Mouse (Mus musculus) hindbrain, embryonic 16.5 days (tissue): ENCODE measurements around the gene Apod. TPM values are rescaled to one million over a fixed set of nuclear protein-coding genes. Genes with fewer than 3 reads are reported as not detected.
A peak's percentile ranks its signal among the peaks of the same experiment; 100 is the strongest.
"Not testable (repeated sequence)": the region's sequence is repeated elsewhere in the genome, so short reads cannot be mapped to it uniquely, and the experiment has no call there.

ENCODE experiments used
- ATAC-seq: fragments of 200-750 bp; cut with Nextera tagmentation; 2 replicates; pipeline ENCODE4 v1.8.0; 2017; ENCODE audit warnings: moderate TSS enrichment, moderate library complexity
- H3K27ac ChIP-seq: fragments of 300-500 bp; sonication (generic); 2 replicates; pipeline ENCODE4 v1.5.1; 2014; ENCODE audit warnings: low read depth, mild to moderate bottlenecking, control low read depth, low read length, moderate library complexity
- H3K27me3 ChIP-seq: fragments of 300-500 bp; sonication (generic); replicated peaks from 2 replicates; pipeline ENCODE4 v1.6.1; 2014; ENCODE audit warnings: low read length; ENCODE audit not compliant: control insufficient read depth, insufficient read depth
- H3K36me3 ChIP-seq: fragments of 300-500 bp; sonication (generic); 2 replicates; pipeline ENCODE4 v1.6.1; 2014; ENCODE audit warnings: mild to moderate bottlenecking, low read length, moderate library complexity, mixed read lengths; ENCODE audit not compliant: control insufficient read depth, insufficient read depth
- H3K4me1 ChIP-seq: fragments of 300-500 bp; sonication (generic); 2 replicates; pipeline ENCODE4 v1.6.1; 2014; ENCODE audit warnings: low read depth, low read length; ENCODE audit not compliant: control insufficient read depth, insufficient read depth
- H3K4me2 ChIP-seq: fragments of 300-500 bp; sonication (generic); 2 replicates; pipeline ENCODE4 v1.6.1; 2014; ENCODE audit warnings: mild to moderate bottlenecking, low read length, control low read depth, moderate library complexity
- H3K4me3 ChIP-seq: fragments of 300-500 bp; sonication (generic); 2 replicates; pipeline ENCODE4 v1.5.1; 2014; ENCODE audit warnings: mild to moderate bottlenecking, low read length, control low read depth, moderate library complexity
- H3K9ac ChIP-seq: fragments of 300-500 bp; sonication (generic); 2 replicates; pipeline ENCODE4 v1.6.1; 2014; ENCODE audit warnings: low read depth, mild to moderate bottlenecking, control low read depth, low read length, moderate library complexity
- H3K9me3 ChIP-seq: fragments of 300-500 bp; sonication (generic); 2 replicates; pipeline ENCODE4 v1.6.1; 2014; ENCODE audit warnings: mild to moderate bottlenecking, low read length, moderate library complexity; ENCODE audit not compliant: control insufficient read depth
- WGBS: fragments of 180-500 bp; shearing (Covaris S2); extraction: QIAGEN DNeasy Blood & Tissue Kit; methylation state at CpG from one replicate; pipeline ENCODE4 v1.1.7; 2014; 5-methylcytosine and 5-hydroxymethylcytosine counted together
- polyA plus RNA-seq: library from polyadenylated mRNA; unstranded; fragments of >200 nt; fragmentation: Nextera tagmentation; extraction: Ambion mirVana; gene quantifications from 2 replicates; pipeline ENCODE4 v1.2.1, GENCODE M21; 2015

Gene Apod
- polyA plus RNA-seq, 1 experiment from 2014 or later: 120 TPM

DNA sequence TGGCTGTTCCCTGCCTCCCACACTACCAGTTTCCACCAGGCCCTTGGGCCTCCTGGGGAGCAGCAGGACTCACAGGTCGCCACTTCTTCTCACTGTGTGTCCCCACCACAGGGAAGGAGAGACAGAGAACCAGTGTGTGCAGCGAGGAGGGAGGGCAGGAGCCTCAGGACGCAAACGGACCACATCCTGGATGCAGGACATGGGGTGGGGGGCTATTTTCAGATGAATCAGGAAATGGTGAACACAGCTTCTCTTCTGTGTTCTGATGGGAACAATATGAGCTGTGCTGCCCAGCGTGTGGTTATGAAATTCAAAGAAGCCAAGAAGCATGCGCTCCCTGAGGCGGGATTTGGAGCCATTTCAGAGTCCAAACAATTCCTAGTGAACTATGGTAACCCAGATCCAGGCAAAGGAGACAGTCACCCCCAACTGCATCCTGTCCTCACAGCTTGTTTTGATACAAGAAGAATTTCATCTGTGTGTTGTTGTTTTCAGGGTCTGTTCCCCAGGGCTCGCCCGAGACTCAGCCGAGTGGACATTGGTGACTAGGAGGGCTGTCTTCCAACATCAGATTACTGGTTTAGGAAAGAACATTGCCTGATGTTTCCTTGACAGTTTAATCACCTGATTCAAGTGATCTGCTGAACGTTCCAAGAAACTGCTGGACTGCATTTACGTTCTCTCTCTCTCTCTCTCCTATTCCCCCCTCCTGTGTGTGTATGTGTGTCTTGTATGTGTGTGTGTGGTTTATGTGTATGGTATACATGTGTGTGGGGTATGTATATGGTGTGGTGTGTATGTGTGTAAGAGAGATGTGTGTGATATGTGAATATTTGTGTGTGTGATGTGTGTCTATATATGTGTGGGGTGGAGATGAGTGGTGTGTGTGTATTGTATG is 1.9 kb upstream of the Apod start:
- peak overlapping the region; percentile 39; the same call in 1 of the 2 replicates for H3K27ac ChIP-seq
- not testable (repeated sequence) for H3K4me2 ChIP-seq, H3K36me3 ChIP-seq, H3K9ac ChIP-seq, H3K4me3 ChIP-seq, H3K27me3 ChIP-seq, H3K4me1 ChIP-seq, H3K9me3 ChIP-seq, ATAC-seq
- WGBS: 54% methylated on average over 12 of the region's 12 CpGs

DNA sequence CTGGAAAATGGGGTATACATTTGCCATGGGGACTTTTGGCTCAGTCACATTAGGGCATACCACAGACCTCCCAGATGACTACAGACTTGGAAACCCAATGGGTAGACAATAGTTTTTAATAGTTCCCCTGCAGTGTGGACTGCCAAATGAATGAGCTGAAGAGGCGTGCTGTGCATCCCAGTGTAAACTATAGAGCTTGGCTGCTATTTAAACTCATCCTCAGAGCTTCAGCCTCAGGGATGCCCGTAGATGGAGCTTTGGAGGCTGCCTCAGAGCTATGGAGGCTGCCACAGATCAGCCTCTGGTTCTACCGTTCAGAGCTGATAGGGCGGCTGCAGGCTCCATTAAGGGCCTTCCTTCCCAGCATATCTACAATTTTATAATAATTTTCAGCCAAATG is 686 bp upstream of the Apod start:
- H3K27me3 ChIP-seq: no peaks in the 10 kb centered on the region
- H3K4me1 ChIP-seq: no peaks in the 10 kb centered on the region; the same call in 1 of the 2 replicates
- H3K9me3 ChIP-seq: no peaks in the 10 kb centered on the region
- no peak overlapping the region for H3K4me2 ChIP-seq
- 60% methylated on average over 4 of the region's 4 CpGs for WGBS
- no peak for ATAC-seq
- no peak overlapping the region for H3K4me3 ChIP-seq
- H3K27ac ChIP-seq: peak overlapping the region; percentile 21; the same call in 1 of the 2 replicates
- H3K9ac ChIP-seq: no peak overlapping the region
- no peaks in the 10 kb centered on the region for H3K36me3 ChIP-seq

DNA sequence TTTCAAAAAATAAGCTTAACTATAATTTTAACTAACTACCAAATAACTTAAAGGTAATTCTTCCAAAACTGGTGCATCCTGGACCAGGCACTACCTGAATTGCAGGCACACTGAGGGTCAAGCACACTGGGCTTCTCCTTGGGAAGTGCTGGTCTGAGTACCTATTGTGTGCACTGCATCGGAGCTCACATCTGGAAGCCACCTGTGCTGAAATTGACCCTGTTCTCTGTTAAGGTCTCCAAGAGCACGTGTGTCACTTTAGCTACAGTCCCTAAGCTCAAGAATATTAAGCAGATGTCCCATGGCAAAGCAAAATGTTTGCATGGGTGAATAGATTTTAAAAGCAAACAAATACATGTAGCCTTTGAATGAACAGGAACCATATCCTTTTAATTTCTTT is 997 bp downstream of the Apod start:
- no peak for ATAC-seq
- no peak overlapping the region for H3K4me3 ChIP-seq
- H3K27ac ChIP-seq: no peak overlapping the region
- no peaks in the 10 kb centered on the region for H3K36me3 ChIP-seq
- no peaks in the 10 kb centered on the region for H3K27me3 ChIP-seq
- H3K9ac ChIP-seq: no peak overlapping the region
- H3K4me2 ChIP-seq: no peak overlapping the region
- H3K9me3 ChIP-seq: no peaks in the 10 kb centered on the region
- 67% methylated on average over 2 of the region's 2 CpGs for WGBS
- no peaks in the 10 kb centered on the region; the same call in 1 of the 2 replicates for H3K4me1 ChIP-seq

DNA sequence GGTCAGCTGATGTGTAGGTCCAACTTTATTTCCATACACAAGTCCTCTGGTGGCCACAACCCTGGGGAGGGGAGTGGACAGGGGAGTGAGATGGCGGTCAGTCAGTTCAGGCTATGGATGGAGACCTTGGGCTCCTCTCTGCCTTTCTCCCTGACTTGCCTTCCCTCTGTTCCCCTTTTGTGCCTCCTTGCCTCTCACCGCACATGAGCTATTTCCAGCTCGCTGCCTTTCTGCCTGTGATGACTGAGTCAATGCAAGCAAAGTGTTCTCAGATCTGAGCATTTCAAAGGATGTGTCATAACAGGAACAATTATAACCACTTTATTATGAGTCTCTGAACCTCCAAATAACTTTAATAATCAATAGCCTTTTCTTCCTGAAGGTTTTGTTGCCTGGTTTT is 2.3 kb downstream of the Apod start:
- Histone ChIP-seq H3K27me3 (no peaks in the 10 kb centered on the region), H3K9ac (no peak overlapping the region), H3K36me3 (no peaks in the 10 kb centered on the region), H3K27ac (no peak overlapping the region), H3K4me3 (no peak overlapping the region), H3K9me3 (no peaks in the 10 kb centered on the region), H3K4me2 (no peak overlapping the region), H3K4me1 (no peaks in the 10 kb centered on the region; the same call in 1 of the 2 replicates)
- no peak for ATAC-seq
- 70% methylated on average over 3 of the region's 3 CpGs for WGBS

DNA sequence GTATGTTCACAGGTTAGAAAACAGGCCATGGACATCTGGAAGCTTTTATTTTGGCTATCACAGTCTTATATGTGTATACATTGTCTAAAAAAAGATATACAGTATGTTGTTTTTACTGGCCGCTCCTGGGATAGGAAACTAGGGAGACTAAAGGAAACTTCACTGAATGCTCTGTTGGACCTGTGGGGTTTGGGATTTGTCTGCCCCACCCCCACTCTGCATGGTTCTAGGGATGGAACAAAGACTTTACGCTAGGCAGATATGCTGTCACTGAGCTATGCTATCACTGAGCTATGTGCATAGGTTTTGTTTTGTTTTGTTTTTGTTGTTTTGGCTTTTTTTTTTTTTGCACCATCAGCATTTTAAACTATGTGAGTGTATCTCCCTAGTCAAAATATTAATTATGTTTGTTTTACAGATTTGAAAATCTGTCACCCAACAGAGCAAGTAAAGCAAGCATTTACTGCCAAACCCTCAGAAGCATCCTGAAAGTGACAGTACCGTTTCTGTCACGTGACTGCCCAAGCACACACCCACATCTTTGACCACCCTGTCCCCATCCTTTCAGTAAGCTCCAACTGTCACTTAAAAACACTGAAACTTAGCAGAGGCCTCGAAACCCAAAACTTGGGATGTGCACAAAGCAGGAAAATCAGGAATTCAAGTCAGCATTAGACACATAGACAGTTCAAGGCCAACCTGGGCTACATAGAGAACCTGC is 9.2 kb downstream of the Apod start:
- Histone ChIP-seq H3K36me3 (no peaks in the 10 kb centered on the region), H3K27ac (no peak overlapping the region), H3K27me3 (no peaks in the 10 kb centered on the region), H3K4me2 (no peak overlapping the region), H3K9me3 (no peaks in the 10 kb centered on the region), H3K4me1 (no peaks in the 10 kb centered on the region; the same call in none of the 2 replicates), H3K9ac (no peak overlapping the region), H3K4me3 (no peak overlapping the region)
- WGBS: 72% methylated on average over 5 of the region's 5 CpGs
- ATAC-seq: no peak

DNA sequence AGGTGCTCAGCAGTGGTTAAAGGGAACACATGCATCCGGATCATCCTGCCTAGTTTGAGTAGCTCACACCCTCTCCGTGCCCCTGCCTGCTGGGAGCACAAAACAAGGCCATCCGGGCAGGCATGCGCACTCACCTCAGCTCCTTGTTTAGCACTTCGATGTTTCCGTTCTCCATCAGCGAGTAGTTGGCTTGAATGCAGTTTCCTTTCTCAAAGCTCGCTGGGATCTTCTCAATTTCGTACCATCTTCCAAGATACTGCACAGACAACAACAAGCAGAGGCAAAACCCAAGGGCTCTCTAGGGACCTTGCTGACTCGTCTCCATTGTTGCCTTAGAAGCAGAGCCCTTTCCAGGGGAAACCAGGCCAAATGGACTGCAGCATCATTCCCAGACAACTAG is 11.3 kb downstream of the Apod start:
- H3K9me3 ChIP-seq: no peaks in the 10 kb centered on the region
- H3K27me3 ChIP-seq: no peaks in the 10 kb centered on the region
- H3K4me1 ChIP-seq: peaks cover 11% of the 10 kb centered on the region
- H3K36me3 ChIP-seq: no peaks in the 10 kb centered on the region
- no peak overlapping the region for H3K9ac ChIP-seq
- H3K27ac ChIP-seq: no peak overlapping the region
- no peak overlapping the region for H3K4me3 ChIP-seq
- 61% methylated on average over 10 of the region's 10 CpGs for WGBS
- ATAC-seq: no peak
- H3K4me2 ChIP-seq: no peak overlapping the region

DNA sequence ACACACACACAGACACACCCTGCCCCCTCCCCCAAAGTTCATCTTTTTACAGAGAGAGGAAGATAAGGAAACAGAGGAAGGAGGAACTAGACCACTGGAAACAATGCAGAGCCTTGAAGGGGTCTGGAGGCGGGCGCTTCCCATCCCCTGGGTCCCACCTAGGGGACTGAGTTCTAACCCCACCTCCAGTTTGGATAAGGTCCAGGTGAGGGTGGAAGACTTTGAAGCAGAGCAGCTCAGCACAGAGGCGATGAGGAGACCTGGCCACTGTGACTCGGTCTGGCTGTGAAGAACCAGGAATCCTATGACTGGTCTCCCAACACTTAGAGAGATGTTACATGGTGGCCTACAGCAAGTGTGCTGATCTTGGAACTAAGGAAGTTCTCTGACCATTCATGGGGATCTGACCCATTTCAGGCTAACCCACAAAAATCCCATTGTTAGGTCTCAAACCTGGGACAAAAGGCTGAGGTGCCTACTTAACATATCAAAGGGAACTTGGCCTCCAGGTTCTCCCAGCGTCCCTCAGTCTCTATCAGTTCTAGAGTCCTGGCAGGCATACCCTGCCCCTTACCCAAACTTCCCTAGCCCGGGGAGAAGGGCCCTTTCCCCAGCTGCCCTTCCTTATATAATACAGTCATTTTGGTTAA is 13.6 kb downstream of the Apod start:
- H3K4me1 ChIP-seq: peaks cover 11% of the 10 kb centered on the region
- H3K4me2 ChIP-seq: no peak overlapping the region
- H3K36me3 ChIP-seq: no peaks in the 10 kb centered on the region
- ATAC-seq: no peak
- H3K4me3 ChIP-seq: no peak overlapping the region
- WGBS: 74% methylated on average over 6 of the region's 6 CpGs
- H3K27ac ChIP-seq: no peak overlapping the region
- no peaks in the 10 kb centered on the region for H3K9me3 ChIP-seq
- no peaks in the 10 kb centered on the region for H3K27me3 ChIP-seq
- no peak overlapping the region for H3K9ac ChIP-seq

DNA sequence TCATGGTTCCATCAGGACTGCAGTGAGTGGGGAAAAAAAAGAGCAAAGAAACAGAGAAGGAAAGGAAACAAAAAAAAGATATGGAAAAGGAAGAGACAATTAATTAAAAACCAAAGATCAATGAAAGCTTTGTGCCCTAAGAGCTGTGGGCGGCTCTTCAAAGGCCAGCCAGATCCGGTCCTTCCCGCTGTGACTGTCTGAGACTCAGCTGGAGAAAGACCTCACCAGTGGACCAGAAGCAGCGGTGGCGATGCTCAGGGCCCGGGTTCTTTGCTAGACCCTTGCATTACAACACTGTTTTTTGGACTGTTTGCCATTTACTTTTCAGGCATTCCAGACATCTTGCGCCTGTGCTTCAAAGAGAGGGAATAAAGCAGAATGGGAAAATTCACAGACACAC is 14.1 kb downstream of the Apod start:
- no peaks in the 10 kb centered on the region for H3K27me3 ChIP-seq
- no peak overlapping the region for H3K4me3 ChIP-seq
- no peak overlapping the region for H3K9ac ChIP-seq
- no peak overlapping the region for H3K4me2 ChIP-seq
- H3K4me1 ChIP-seq: peaks cover 11% of the 10 kb centered on the region
- no peaks in the 10 kb centered on the region for H3K36me3 ChIP-seq
- 31% methylated on average over 7 of the region's 7 CpGs for WGBS
- H3K27ac ChIP-seq: no peak overlapping the region; the same call in 1 of the 2 replicates
- no peaks in the 10 kb centered on the region for H3K9me3 ChIP-seq
- no peak for ATAC-seq

DNA sequence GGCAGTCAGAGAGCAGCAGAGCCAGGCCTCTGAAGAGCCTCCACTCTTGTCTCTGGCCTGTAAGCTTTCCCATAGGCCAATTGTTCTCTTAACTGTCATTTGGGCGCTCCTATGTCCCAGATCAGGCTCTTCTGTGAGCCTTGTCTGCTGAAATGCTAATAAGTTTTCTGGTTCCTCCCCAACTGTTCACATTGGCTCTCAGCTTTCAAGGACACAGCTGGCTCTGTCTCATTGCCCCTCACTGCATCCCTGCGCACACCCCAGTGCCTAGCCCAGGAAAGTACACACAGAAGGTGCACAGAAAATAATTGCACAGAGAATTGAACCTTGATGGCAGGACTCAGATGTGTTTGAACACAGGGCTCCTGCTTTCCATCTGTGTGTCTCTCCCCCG is 14.7 kb downstream of the Apod start:
- H3K27me3 ChIP-seq: no peaks in the 10 kb centered on the region
- no peaks in the 10 kb centered on the region for H3K36me3 ChIP-seq
- H3K4me3 ChIP-seq: no peak overlapping the region
- ATAC-seq: peak; percentile 40; the same call in 1 of the 2 replicates
- H3K9ac ChIP-seq: peak overlapping the region; percentile 27; the same call in 1 of the 2 replicates
- H3K4me1 ChIP-seq: peaks cover 11% of the 10 kb centered on the region
- H3K4me2 ChIP-seq: no peak overlapping the region
- 24% methylated on average over 3 of the region's 3 CpGs for WGBS
- no peaks in the 10 kb centered on the region for H3K9me3 ChIP-seq
- peak overlapping the region; percentile 34; the same call in 1 of the 2 replicates for H3K27ac ChIP-seq
